Mouse (Mus musculus) embryonic fibroblast, embryonic 13.5 days (primary cell): ENCODE measurements around the gene Ccdc97. TPM values are rescaled to one million over a fixed set of nuclear protein-coding genes. Genes with fewer than 3 reads are reported as not detected.

Experiments used
- H3K27ac ChIP-seq: 2 replicates; pipeline ENCODE4 v1.5.1; 2012; ENCODE audit warnings: low read length, control low read depth, inconsistent platforms; ENCODE audit not compliant: insufficient read depth
- H3K4me1 ChIP-seq: 2 replicates; pipeline ENCODE4 v1.6.1; 2011; ENCODE audit warnings: low read length; ENCODE audit not compliant: control insufficient read depth, insufficient read depth
- H3K4me3 ChIP-seq: 2 replicates; pipeline ENCODE4 v1.5.1; 2011; ENCODE audit warnings: mild to moderate bottlenecking, control low read depth, low read length; ENCODE audit not compliant: insufficient read depth
- CTCF ChIP-seq: IDR thresholded peaks from 2 replicates; pipeline ENCODE4 v1.5.1; 2011; ENCODE audit warnings: mild to moderate bottlenecking, control low read depth, low read length, moderate library complexity, borderline replicate concordance; ENCODE audit not compliant: insufficient read depth
- POLR2A ChIP-seq: IDR thresholded peaks from 2 replicates; pipeline ENCODE4 v1.6.1; 2011; ENCODE audit warnings: low read depth, mild to moderate bottlenecking, control low read depth, low read length, moderate library complexity
- polyA plus RNA-seq: library from polyadenylated mRNA; stranded (reverse); fragments of >200 nt; gene quantifications from 2 replicates; pipeline ENCODE4 v1.2.4, GENCODE M21; 2011; ENCODE audit warnings: low read depth; ENCODE audit not compliant: missing spikeins, insufficient read length

The Ccdc97 gene
- polyA plus RNA-seq, 1 experiment: 32.0 TPM

GRCm38 (mm10) chr7:25709961-25710360 is 8.9 kb downstream of the Ccdc97 start:
- H3K4me3 ChIP-seq: no peak overlapping the region
- no peak for TF ChIP-seq CTCF
- no peak for TF ChIP-seq POLR2A
- peaks cover 22% of the 10 kb centered on the region for H3K4me1 ChIP-seq
- H3K27ac ChIP-seq: no peak overlapping the region

GRCm38 (mm10) chr7:25707581-25708292 is 11.2 kb downstream of the Ccdc97 start:
- Histone ChIP-seq H3K4me3 (no peak overlapping the region), H3K4me1 (peaks cover 22% of the 10 kb centered on the region), H3K27ac (no peak overlapping the region)
- TF ChIP-seq CTCF (no peak), POLR2A (no peak)

- Histone ChIP-seq H3K4me1 (peaks cover 22% of the 10 kb centered on the region), H3K27ac (no peak overlapping the region), H3K4me3 (no peak overlapping the region)
- no peak for TF ChIP-seq CTCF
- TF ChIP-seq POLR2A: no peak
Measured at GRCm38 (mm10) chr7:25706578-25707170, 12.2 kb downstream of the Ccdc97 start.

GRCm38 (mm10) chr7:25705801-25706251 is 13.1 kb downstream of the Ccdc97 start:
- Histone ChIP-seq H3K4me3 (no peak overlapping the region), H3K4me1 (peaks cover 15% of the 10 kb centered on the region; the same call in 1 of the 2 replicates), H3K27ac (no peak overlapping the region)
- TF ChIP-seq POLR2A (no peak), CTCF (no peak)

GRCm38 (mm10) chr7:25704716-25705364 is 14.0 kb downstream of the Ccdc97 start:
- Histone ChIP-seq H3K4me1 (peaks cover 11% of the 10 kb centered on the region; the same call in 1 of the 2 replicates), H3K4me3 (no peak overlapping the region), H3K27ac (no peak overlapping the region)
- no peak for TF ChIP-seq POLR2A

- TF ChIP-seq CTCF: no peak
- no peak for TF ChIP-seq POLR2A
- H3K4me1 ChIP-seq: peaks cover 11% of the 10 kb centered on the region; the same call in 1 of the 2 replicates
- H3K27ac ChIP-seq: no peak overlapping the region
- no peak overlapping the region for H3K4me3 ChIP-seq
Measured at GRCm38 (mm10) chr7:25703793-25704494, 14.9 kb downstream of the Ccdc97 start.

GRCm38 (mm10) chr7:25702350-25702749 is 16.5 kb downstream of the Ccdc97 start:
- H3K4me3 ChIP-seq: no peak overlapping the region
- H3K4me1 ChIP-seq: 0 out of 2 replicates have a peak, but pooled peaks cover 8% of the 10 kb centered on the region
- no peak overlapping the region for H3K27ac ChIP-seq
- no peak for TF ChIP-seq CTCF
- no peak for TF ChIP-seq POLR2A

GRCm38 (mm10) chr7:25700732-25701131 is 18.2 kb downstream of the Ccdc97 start:
- Histone ChIP-seq H3K4me1 (0 out of 2 replicates have a peak, but pooled peaks cover 5% of the 10 kb centered on the region), H3K4me3 (no peak overlapping the region), H3K27ac (no peak overlapping the region)
- TF ChIP-seq POLR2A: no peak
- TF ChIP-seq CTCF: no peak

- Histone ChIP-seq H3K4me1 (no peaks in the 10 kb centered on the region), H3K4me3 (no peak overlapping the region), H3K27ac (no peak overlapping the region)
- no peak for TF ChIP-seq POLR2A
- TF ChIP-seq CTCF: no peak
Measured at GRCm38 (mm10) chr7:25699851-25700250, 19.0 kb downstream of the Ccdc97 start.
